Mouse (Mus musculus) stomach, embryonic 16.5 days (tissue): ENCODE results near the gene Clasp1. TPM values are rescaled to one million over a fixed set of nuclear protein-coding genes. Genes with fewer than 3 reads are reported as not detected.

ENCODE experiments used
- ATAC-seq: fragments of 200-750 bp; cut with Nextera tagmentation; 2 replicates; pipeline ENCODE4 v1.8.0; 2017; ENCODE audit warnings: moderate number of reproducible peaks, moderate TSS enrichment; ENCODE audit not compliant: insufficient read depth, low FRiP score
- H3K27ac ChIP-seq: fragments of 300-500 bp; sonication (generic); 2 replicates; pipeline ENCODE4 v1.5.1; 2014; ENCODE audit warnings: low read length
- H3K27me3 ChIP-seq: fragments of 300-500 bp; sonication (generic); 2 replicates; pipeline ENCODE4 v1.6.1; 2014; ENCODE audit warnings: low read length, control low read depth, mixed read lengths; ENCODE audit not compliant: control insufficient read depth, insufficient read depth
- H3K36me3 ChIP-seq: fragments of 300-500 bp; sonication (generic); 2 replicates; pipeline ENCODE4 v1.6.1; 2014; ENCODE audit warnings: low read length; ENCODE audit not compliant: control insufficient read depth, insufficient read depth
- H3K4me1 ChIP-seq: fragments of 300-500 bp; sonication (generic); 2 replicates; pipeline ENCODE4 v1.6.1; 2014; ENCODE audit warnings: low read length, control low read depth, mixed read lengths; ENCODE audit not compliant: control insufficient read depth, insufficient read depth
- H3K4me2 ChIP-seq: fragments of 300-500 bp; sonication (generic); 2 replicates; pipeline ENCODE4 v1.6.1; 2014; ENCODE audit warnings: low read depth, low read length, mixed read lengths
- H3K4me3 ChIP-seq: fragments of 300-500 bp; sonication (generic); replicated peaks from 2 replicates; pipeline ENCODE4 v1.5.1; 2014; ENCODE audit warnings: mild to moderate bottlenecking, low read length
- H3K9ac ChIP-seq: fragments of 300-500 bp; sonication (generic); 2 replicates; pipeline ENCODE4 v1.6.1; 2014; ENCODE audit warnings: low read length
- H3K9me3 ChIP-seq: fragments of 300-500 bp; sonication (generic); replicated peaks from 2 replicates; pipeline ENCODE4 v1.6.1; 2016; ENCODE audit warnings: low read length, control low read depth; ENCODE audit not compliant: control insufficient read depth
- WGBS: fragments of 180-500 bp; shearing (Covaris S2); extraction: QIAGEN DNeasy Blood & Tissue Kit; methylation state at CpG from one replicate; pipeline ENCODE4 v1.1.7; 2014; 5-methylcytosine and 5-hydroxymethylcytosine counted together
- polyA plus RNA-seq: library from polyadenylated mRNA; unstranded; fragments of >200 nt; fragmentation: Nextera tagmentation; extraction: Ambion mirVana; gene quantifications from 2 replicates; pipeline ENCODE4 v1.2.1, GENCODE M21; 2015

Gene Clasp1
- polyA plus RNA-seq, 1 experiment from 2014 or later: 39.3 TPM

DNA sequence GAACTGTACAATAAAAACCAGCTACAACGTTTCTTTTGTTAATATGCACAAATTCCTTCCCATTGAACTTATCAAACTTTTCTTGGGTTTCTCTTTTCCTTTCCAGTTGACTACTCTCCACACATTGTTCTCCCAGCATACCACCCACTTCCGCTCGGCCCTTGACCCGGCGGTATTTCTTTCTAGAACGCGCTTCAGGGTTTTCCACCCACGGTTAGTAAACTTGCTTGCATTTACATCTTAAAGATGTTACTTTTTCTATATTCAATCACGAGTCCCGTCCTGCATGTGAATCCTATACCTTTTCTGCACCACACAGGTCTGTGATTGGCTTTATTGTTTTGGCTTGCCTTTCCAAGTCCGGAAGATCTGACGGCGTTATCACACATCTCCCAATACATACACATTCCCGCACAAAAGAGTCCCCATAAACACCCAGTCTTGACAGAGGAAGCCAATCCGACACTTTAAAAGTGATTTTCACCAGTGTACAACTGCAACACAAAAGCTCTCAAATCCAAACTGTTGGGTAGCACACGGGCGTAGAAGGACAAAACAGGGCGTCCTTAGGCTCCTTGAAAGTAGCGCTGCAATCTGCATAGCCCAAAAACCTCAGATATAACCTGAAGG lies 616 bp upstream of the Clasp1 start:
- ATAC-seq: peak; percentile 3; the same call in 1 of the 2 replicates
- H3K36me3 ChIP-seq: no peaks in the 10 kb centered on the region
- peak overlapping the region; percentile 85 for H3K9ac ChIP-seq
- under 1% methylated on average over 19 of the region's 19 CpGs for WGBS
- H3K4me2 ChIP-seq: peak overlapping the region; percentile 72
- peaks cover 20% of the 10 kb centered on the region; the same call in 1 of the 2 replicates for H3K4me1 ChIP-seq
- H3K9me3 ChIP-seq: no peaks in the 10 kb centered on the region
- H3K27me3 ChIP-seq: no peaks in the 10 kb centered on the region
- H3K27ac ChIP-seq: peak overlapping the region; percentile 96
- peak overlapping the region; percentile 99 for H3K4me3 ChIP-seq

DNA sequence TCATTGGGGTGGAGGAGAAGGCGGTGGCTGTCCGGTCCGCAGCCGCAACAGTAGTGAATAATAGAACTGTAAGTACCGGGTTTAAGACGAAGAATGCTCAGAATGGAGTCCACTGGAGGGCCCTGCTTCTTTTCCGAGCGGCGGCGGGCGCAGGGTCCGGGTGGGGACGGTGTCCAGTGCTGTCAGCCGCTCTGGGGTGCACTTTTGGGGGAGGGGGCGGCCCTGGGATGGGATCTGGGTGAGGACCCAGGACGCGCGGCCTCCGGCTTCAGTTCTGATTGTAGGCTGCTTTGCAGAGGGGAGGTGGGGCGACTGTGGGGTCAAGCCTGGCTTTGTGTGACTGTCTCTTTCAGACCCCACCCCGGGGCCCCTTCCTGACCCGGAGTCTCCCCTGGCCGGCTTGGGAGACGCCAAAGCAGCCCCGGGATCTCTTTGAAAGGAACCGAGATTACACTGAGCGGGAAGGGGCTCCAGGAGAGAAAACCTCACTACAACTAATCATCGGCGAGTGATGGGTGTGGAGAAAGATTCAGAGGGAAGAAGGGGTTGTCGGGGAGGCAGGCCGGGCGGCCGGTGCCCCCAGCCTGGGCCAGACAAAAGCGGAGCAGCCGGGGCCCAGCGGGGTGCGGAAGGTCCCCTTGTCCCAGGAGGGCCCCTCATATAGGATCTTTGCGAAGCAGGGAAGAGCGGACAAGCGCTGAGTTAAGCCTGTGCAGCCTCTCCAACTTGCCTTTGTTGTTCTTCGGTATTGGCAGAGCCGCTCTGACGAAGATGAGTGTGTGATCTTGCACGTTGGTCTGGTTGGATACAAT lies 802 bp downstream of the Clasp1 start:
- H3K9me3 ChIP-seq: no peaks in the 10 kb centered on the region
- peak overlapping the region; percentile 97 for H3K9ac ChIP-seq
- H3K4me3 ChIP-seq: peak overlapping the region; percentile 99
- peak overlapping the region; percentile 83 for H3K4me2 ChIP-seq
- peak overlapping the region; percentile 96 for H3K27ac ChIP-seq
- no peaks in the 10 kb centered on the region for H3K27me3 ChIP-seq
- H3K36me3 ChIP-seq: 0 out of 2 replicates have a peak, but pooled peaks cover 5% of the 10 kb centered on the region
- under 1% methylated on average over 44 of the region's 44 CpGs for WGBS
- H3K4me1 ChIP-seq: peaks cover 20% of the 10 kb centered on the region; the same call in 1 of the 2 replicates
- peak; percentile 46 for ATAC-seq

DNA sequence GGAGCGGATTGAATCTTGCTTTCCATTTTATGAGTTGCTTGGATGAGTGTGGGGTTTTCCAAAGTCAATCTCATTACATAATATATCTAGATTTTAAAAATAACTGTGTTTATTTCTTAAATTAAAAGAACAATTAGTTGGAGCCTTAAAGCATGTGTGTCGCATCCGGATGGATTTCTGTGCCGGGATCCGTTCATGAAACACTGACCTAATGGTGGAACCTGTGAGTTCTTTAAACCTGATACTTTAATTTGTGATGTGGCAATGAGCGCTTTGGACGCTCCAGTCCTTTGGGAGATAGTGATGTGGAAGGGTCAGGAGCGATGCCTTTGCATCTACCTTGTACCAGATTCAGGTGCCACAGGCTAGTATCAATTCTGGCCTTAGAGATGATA lies 1.4 kb downstream of the Clasp1 start:
- peak overlapping the region; percentile 83 for H3K4me2 ChIP-seq
- 0 out of 2 replicates have a peak, but pooled peaks cover 5% of the 10 kb centered on the region for H3K36me3 ChIP-seq
- WGBS: 12% methylated on average over 8 of the region's 8 CpGs
- H3K4me3 ChIP-seq: peak overlapping the region; percentile 99
- no peak for ATAC-seq
- H3K9me3 ChIP-seq: no peaks in the 10 kb centered on the region
- no peaks in the 10 kb centered on the region for H3K27me3 ChIP-seq
- peaks cover 20% of the 10 kb centered on the region; the same call in 1 of the 2 replicates for H3K4me1 ChIP-seq
- H3K9ac ChIP-seq: peak overlapping the region; percentile 97
- H3K27ac ChIP-seq: peak overlapping the region; percentile 96

DNA sequence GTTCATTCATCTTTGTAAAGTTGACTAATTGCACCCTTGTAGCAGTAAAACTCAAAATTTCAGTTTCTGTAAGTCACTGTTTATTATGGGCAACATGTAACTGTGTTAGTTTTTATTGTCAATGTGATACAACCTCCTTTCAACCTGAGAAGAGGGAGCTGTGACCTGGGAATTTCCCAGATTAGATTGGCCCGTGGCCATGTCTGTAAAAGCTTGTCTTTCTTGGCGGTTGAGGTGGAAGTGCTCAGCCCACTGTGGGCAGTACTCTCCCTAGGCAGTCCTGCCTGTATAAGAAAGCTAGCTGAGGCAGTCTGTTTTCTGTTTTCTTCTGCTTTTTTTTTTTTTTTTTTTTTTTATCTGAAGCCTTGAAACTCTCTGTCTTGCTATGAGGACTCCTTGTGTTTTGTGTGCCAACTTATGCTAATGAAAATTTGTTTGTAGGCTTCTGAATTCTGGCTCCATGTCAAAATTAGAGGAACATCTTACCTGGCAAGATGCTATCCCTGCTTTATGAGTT lies 2.1 kb downstream of the Clasp1 start:
- H3K4me3 ChIP-seq: peak overlapping the region; percentile 99
- WGBS: 72% methylated on average over 2 of the region's 2 CpGs

DNA sequence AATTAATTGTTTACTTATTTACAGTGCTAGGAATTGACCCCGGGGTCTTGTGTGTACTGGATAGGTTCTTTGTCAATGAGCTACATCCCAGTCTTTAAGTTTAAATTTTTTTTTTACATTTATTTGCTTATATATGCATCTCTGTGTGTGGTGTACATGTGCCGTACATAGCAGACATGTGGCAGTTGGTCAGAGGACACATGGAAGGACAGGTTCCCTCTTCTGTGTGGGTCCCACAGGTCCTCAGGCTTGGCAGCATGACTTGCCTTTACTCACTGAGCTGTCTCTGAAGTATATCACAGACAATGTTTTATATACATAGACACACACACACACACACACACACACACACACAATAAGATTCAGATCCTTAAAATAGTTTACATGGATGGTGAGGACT lies 3.4 kb downstream of the Clasp1 start:
- peaks cover 20% of the 10 kb centered on the region; the same call in 1 of the 2 replicates for H3K4me1 ChIP-seq
- H3K27ac ChIP-seq: no peak overlapping the region
- H3K36me3 ChIP-seq: 0 out of 2 replicates have a peak, but pooled peaks cover 5% of the 10 kb centered on the region
- ATAC-seq: no peak
- no peak overlapping the region for H3K9ac ChIP-seq
- H3K27me3 ChIP-seq: no peaks in the 10 kb centered on the region
- H3K9me3 ChIP-seq: no peaks in the 10 kb centered on the region
- H3K4me2 ChIP-seq: no peak overlapping the region
- H3K4me3 ChIP-seq: no peak overlapping the region
- 89% methylated on average over 2 of the region's 2 CpGs for WGBS

More for the DNA sequence above, 2.1 kb downstream of the Clasp1 start:
- Histone ChIP-seq H3K27ac (no peak overlapping the region), H3K4me2 (peak overlapping the region; percentile 83), H3K4me1 (peaks cover 20% of the 10 kb centered on the region; the same call in 1 of the 2 replicates), H3K36me3 (0 out of 2 replicates have a peak, but pooled peaks cover 5% of the 10 kb centered on the region), H3K27me3 (no peaks in the 10 kb centered on the region), H3K9me3 (no peaks in the 10 kb centered on the region), H3K9ac (no peak overlapping the region)
- no peak for ATAC-seq

DNA sequence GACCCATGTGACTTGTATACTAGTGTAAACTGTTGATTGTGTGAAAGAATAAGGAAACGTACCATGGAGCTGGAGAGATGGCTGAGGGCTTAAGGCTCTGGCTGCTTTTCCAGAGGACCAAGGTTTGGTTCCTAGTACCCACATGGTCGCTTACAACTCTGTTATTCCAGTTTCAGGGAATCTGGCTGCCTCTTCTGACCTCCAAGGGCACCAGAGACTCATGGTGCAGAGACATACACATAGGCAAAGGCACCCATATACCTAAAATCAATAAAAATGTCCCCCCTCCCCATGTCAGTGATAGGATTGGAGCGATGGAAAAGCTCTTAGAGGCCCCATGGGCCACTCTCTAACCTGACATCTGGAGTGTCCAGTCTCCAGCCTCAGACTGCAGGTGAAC lies 5.1 kb downstream of the Clasp1 start:
- Histone ChIP-seq H3K36me3 (0 out of 2 replicates have a peak, but pooled peaks cover 5% of the 10 kb centered on the region), H3K9me3 (no peaks in the 10 kb centered on the region), H3K27ac (no peak overlapping the region), H3K4me2 (no peak overlapping the region), H3K4me3 (no peak overlapping the region), H3K9ac (no peak overlapping the region), H3K27me3 (no peaks in the 10 kb centered on the region), H3K4me1 (peaks cover 15% of the 10 kb centered on the region; the same call in 1 of the 2 replicates)
- ATAC-seq: no peak
- WGBS: 81% methylated on average over 3 of the region's 3 CpGs

DNA sequence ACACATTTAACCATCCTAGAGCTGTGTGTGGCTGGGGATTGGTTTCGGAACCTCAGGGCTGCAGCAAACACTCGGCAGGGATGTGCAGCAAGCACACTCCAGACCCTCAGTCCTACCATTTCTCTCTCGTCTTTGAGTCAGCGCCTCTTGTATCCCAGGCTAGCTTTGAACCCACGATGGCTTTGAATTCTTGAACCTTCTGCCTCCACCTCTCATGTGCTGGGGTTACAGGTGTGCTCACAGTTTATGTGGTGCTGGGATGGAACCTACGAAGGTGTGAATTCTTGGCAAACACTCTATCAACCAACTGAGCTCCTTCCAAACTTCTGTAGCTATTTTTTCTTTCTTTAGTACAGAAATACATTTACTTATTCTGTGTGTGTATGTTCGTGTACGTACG lies 9.0 kb downstream of the Clasp1 start:
- no peak overlapping the region for H3K27ac ChIP-seq
- 93% methylated on average over 9 of the region's 9 CpGs for WGBS
- H3K36me3 ChIP-seq: 0 out of 2 replicates have a peak, but pooled peaks cover 5% of the 10 kb centered on the region
- H3K4me2 ChIP-seq: no peak overlapping the region
- no peak for ATAC-seq
- H3K9me3 ChIP-seq: no peaks in the 10 kb centered on the region
- no peaks in the 10 kb centered on the region for H3K4me1 ChIP-seq
- H3K9ac ChIP-seq: no peak overlapping the region
- H3K27me3 ChIP-seq: no peaks in the 10 kb centered on the region
- H3K4me3 ChIP-seq: no peak overlapping the region

DNA sequence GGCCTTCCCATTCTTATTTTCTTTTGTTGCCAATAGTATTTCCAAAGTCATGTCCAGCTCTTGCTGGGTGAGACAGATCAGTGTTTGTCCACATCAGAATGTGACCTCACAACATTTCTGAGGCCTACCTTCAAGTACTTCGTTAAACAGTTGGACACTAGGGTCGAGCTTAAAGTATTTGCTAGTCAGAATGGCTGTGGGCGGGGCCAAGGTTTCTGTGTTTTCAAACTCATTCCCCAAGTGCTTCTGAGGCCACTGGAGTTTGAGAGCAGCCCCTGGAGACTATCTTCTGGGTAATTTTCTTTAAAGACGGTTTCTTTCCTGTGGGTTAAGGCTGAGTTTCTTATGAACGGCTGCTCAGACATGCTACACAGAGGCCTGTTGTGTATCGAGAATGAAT lies 9.7 kb downstream of the Clasp1 start:
- Histone ChIP-seq H3K4me1 (no peaks in the 10 kb centered on the region), H3K4me2 (no peak overlapping the region), H3K9me3 (no peaks in the 10 kb centered on the region), H3K27ac (no peak overlapping the region), H3K4me3 (no peak overlapping the region), H3K9ac (no peak overlapping the region), H3K27me3 (no peaks in the 10 kb centered on the region), H3K36me3 (0 out of 2 replicates have a peak, but pooled peaks cover 2% of the 10 kb centered on the region)
- no peak for ATAC-seq
- WGBS: 67% methylated on average over 6 of the region's 6 CpGs
